ENCODE assay signal across 9 mouse cellular contexts in genomic region chr3:107579466-107579865, GRCm38 (mm10). TPM values are rescaled to one million over a fixed set of nuclear protein-coding genes. Genes with fewer than 3 reads are reported as not detected.
DNase-seq lines count a peak whose midpoint lies in the region; ATAC-seq and TF ChIP-seq lines count a peak whose summit lies in the region.
"Had no signal": no experiment of that assay in that cellular context is flagged by ENCODE, and none has a peak within 500 bp of the region (broad histone marks: within the 10 kb centered on the region; RNA-seq: fewer than 3 reads in every experiment).

No protein-coding gene starts in this region.

- WGBS in heart, postnatal 0 days: 4% methylated on average over 4 of the region's 4 CpGs
- 3% methylated on average over 4 of the region's 4 CpGs for WGBS in lung, embryonic 14.5 days
- WGBS in small intestine, adult 2 months: 9% methylated on average over 4 of the region's 4 CpGs

- TF ChIP-seq POLR2A in small intestine, adult 2 months (IDR thresholded peaks at IDR 0.05; ENCODE audit: low read depth, low read length): no peak

- no peak overlapping the region for H3K4me3 ChIP-seq in heart, postnatal 0 days (ENCODE audit: low read depth, low read length)
- no peak overlapping the region for H3K4me3 ChIP-seq in lung, embryonic 14.5 days (ENCODE audit: low read depth, low read length)
- no peak overlapping the region for H3K4me3 ChIP-seq in small intestine, adult 2 months (ENCODE audit: low read depth, low read length)

- H3K9me3 ChIP-seq in heart, postnatal 0 days (replicated peaks; ENCODE audit: control insufficient read depth, low read length): no peaks in the 10 kb centered on the region
- H3K9me3 ChIP-seq in lung, embryonic 14.5 days (ENCODE audit: low read depth, low read length): no peaks in the 10 kb centered on the region

- H3K4me2 ChIP-seq in heart, postnatal 0 days (ENCODE audit: low read depth, low read length): no peak overlapping the region
- H3K4me2 ChIP-seq in lung, embryonic 14.5 days: no peak overlapping the region

- H3K36me3 ChIP-seq in heart, postnatal 0 days (replicated peaks; ENCODE audit: control insufficient read depth, insufficient read depth, low read length): no peaks in the 10 kb centered on the region
- no peaks in the 10 kb centered on the region for H3K36me3 ChIP-seq in lung, embryonic 14.5 days (ENCODE audit: insufficient read depth)
- no peaks in the 10 kb centered on the region for H3K36me3 ChIP-seq in small intestine, adult 2 months (ENCODE audit: control insufficient read depth, insufficient read depth, low read length)

- peak; percentile 78 for TF ChIP-seq CTCF in heart, postnatal 0 days (IDR thresholded peaks at IDR 0.05; ENCODE audit: low read depth)
- peak; percentile 84 for TF ChIP-seq CTCF in lung, embryonic 14.5 days (IDR thresholded peaks at IDR 0.05; ENCODE audit: low read depth)
- TF ChIP-seq CTCF in small intestine, adult 2 months (IDR thresholded peaks at IDR 0.05; ENCODE audit: extremely low read depth, insufficient read length, insufficient replicate concordance, low read depth, low read length): peak; percentile 64; the same call in 1 of the 2 replicates

- peak; percentile 20; the same call in 1 of the 2 replicates for ATAC-seq in heart, postnatal 0 days (ENCODE audit: insufficient read depth, low read depth)
- ATAC-seq in lung, embryonic 14.5 days (ENCODE audit: insufficient read depth): no peak

- peaks cover 53% of the 10 kb centered on the region for H3K27me3 ChIP-seq in heart, postnatal 0 days (ENCODE audit: control insufficient read depth, insufficient read depth, low read length)
- H3K27me3 ChIP-seq in lung, embryonic 14.5 days (ENCODE audit: insufficient read depth, low read length): peaks cover 51% of the 10 kb centered on the region
- peaks cover 41% of the 10 kb centered on the region for H3K27me3 ChIP-seq in small intestine, adult 2 months (ENCODE audit: control insufficient read depth, insufficient read depth, low read length)

- peaks cover 7% of the 10 kb centered on the region; the same call in 1 of the 2 replicates for H3K4me1 ChIP-seq in heart, postnatal 0 days (ENCODE audit: control insufficient read depth, insufficient read depth)
- no peaks in the 10 kb centered on the region for H3K4me1 ChIP-seq in lung, embryonic 14.5 days (ENCODE audit: insufficient read depth)
- peaks cover 5% of the 10 kb centered on the region for H3K4me1 ChIP-seq in small intestine, adult 2 months (ENCODE audit: control insufficient read depth, insufficient read depth, insufficient read length, low read length)

- DNase-seq in heart, postnatal 0 days (ENCODE audit: low spot score): peak; percentile 41
- DNase-seq in heart, adult 11 months: no peak
- peak; percentile 70 to 73 for DNase-seq in B cell, adult 2 months
- DNase-seq in adrenal gland, postnatal 10 days: peak; percentile 84
- DNase-seq in embryo, embryonic 11.5 days (ENCODE audit: low read depth, low spot score): peak; percentile 56
- peak; percentile 63 for DNase-seq in kidney, postnatal 14 days
- DNase-seq in lung, embryonic 14.5 days: peak; percentile 90

- no peak overlapping the region for H3K27ac ChIP-seq in heart, postnatal 0 days (ENCODE audit: low read depth)
- H3K27ac ChIP-seq in lung, embryonic 14.5 days (ENCODE audit: low read depth): no peak overlapping the region
- H3K27ac ChIP-seq in small intestine, adult 2 months (ENCODE audit: insufficient read depth, low read depth, low read length): no peak overlapping the region

- no peak for TF ChIP-seq EP300 in heart, postnatal 0 days (IDR thresholded peaks at IDR 0.05; ENCODE audit: low read depth)

- no peak overlapping the region for H3K9ac ChIP-seq in heart, postnatal 0 days (replicated peaks; ENCODE audit: low read depth, low read length)
- H3K9ac ChIP-seq in lung, embryonic 14.5 days: no peak overlapping the region; the same call in 1 of the 2 replicates

RNA-seq across cellular contexts. Expression of gene Alx3, which starts 15.4 kb away (rescaled TPM):
- total RNA-seq in heart, postnatal 0 days (2014; rRNA removed; ENCODE audit: low replicate concordance): not detected in 2 replicates
- polyA plus RNA-seq in heart, postnatal 0 days (2015; fragmentation: Nextera tagmentation; extraction: Ambion mirVana): not detected in 2 replicates
- not detected for total RNA-seq in adrenal gland, postnatal 10 days (2021)
- polyA plus RNA-seq in lung, embryonic 14.5 days (2014; fragmentation: Nextera tagmentation; extraction: Ambion mirVana): 0.23 TPM in 1 of 2 replicates, not detected in the other
- not detected in 2 replicates for polyA plus RNA-seq in small intestine, adult 2 months (2012; rRNA removed)

RNA-seq across cellular contexts. Expression of gene Ubl4b, which starts 24.6 kb away (rescaled TPM):
- not detected in 2 replicates for total RNA-seq in heart, postnatal 0 days (2014; rRNA removed; ENCODE audit: low replicate concordance)
- not detected in 2 replicates for polyA plus RNA-seq in heart, postnatal 0 days (2015; fragmentation: Nextera tagmentation; extraction: Ambion mirVana)
- not detected for total RNA-seq in adrenal gland, postnatal 10 days (2021)
- not detected in 2 replicates for polyA plus RNA-seq in lung, embryonic 14.5 days (2014; fragmentation: Nextera tagmentation; extraction: Ambion mirVana)
- polyA plus RNA-seq in small intestine, adult 2 months (2012; rRNA removed): not detected in 2 replicates
- total RNA-seq: layer of hippocampus, postnatal 36 days had no signal

RNA-seq across cellular contexts. Expression of gene Gm10961, which starts 51.7 kb away (rescaled TPM):
- total RNA-seq in heart, postnatal 0 days (2014; rRNA removed; ENCODE audit: low replicate concordance): not detected in 2 replicates
- not detected in 2 replicates for polyA plus RNA-seq in heart, postnatal 0 days (2015; fragmentation: Nextera tagmentation; extraction: Ambion mirVana)
- not detected for total RNA-seq in adrenal gland, postnatal 10 days (2021)
- not detected in 2 replicates for polyA plus RNA-seq in lung, embryonic 14.5 days (2014; fragmentation: Nextera tagmentation; extraction: Ambion mirVana)
- not detected in 2 replicates for polyA plus RNA-seq in small intestine, adult 2 months (2012; rRNA removed)
- total RNA-seq: layer of hippocampus, postnatal 36 days had no signal

RNA-seq across cellular contexts. Expression of gene Strip1, which starts 52.0 kb away (rescaled TPM):
- total RNA-seq in heart, postnatal 0 days (2014; rRNA removed; ENCODE audit: low replicate concordance): 35.7 and 49.2 TPM in 2 replicates
- 23.5 and 24.0 TPM in 2 replicates for polyA plus RNA-seq in heart, postnatal 0 days (2015; fragmentation: Nextera tagmentation; extraction: Ambion mirVana)
- total RNA-seq in adrenal gland, postnatal 10 days (2021): 10 to 100 TPM; 30.2 to 36.4 TPM
- polyA plus RNA-seq in lung, embryonic 14.5 days (2014; fragmentation: Nextera tagmentation; extraction: Ambion mirVana): 61.1 and 63.4 TPM in 2 replicates
- polyA plus RNA-seq in small intestine, adult 2 months (2012; rRNA removed): 26.0 and 46.9 TPM in 2 replicates
